Mouse (Mus musculus) embryonic facial prominence, embryonic 10.5 days (tissue): ENCODE data around the gene Dtx4. TPM values are rescaled to one million over a fixed set of nuclear protein-coding genes. Genes with fewer than 3 reads are reported as not detected.

Experiments used
- DNase-seq: peaks from one replicate; pipeline ENCODE4 v3.0.0-alpha.2; 2017; ENCODE audit warnings: low spot score
- H3K27ac ChIP-seq: fragments of 300-500 bp; sonication (generic); replicated peaks from 2 replicates; pipeline ENCODE4 v1.5.1; 2016; ENCODE audit warnings: mild to moderate bottlenecking
- H3K27me3 ChIP-seq: fragments of 300-500 bp; sonication (generic); replicated peaks from 2 replicates; pipeline ENCODE4 v1.6.1; 2016; ENCODE audit warnings: low read depth, mild to moderate bottlenecking; ENCODE audit not compliant: poor library complexity, severe bottlenecking
- H3K36me3 ChIP-seq: fragments of 300-500 bp; sonication (generic); replicated peaks from 2 replicates; pipeline ENCODE4 v1.6.1; 2016; ENCODE audit warnings: mild to moderate bottlenecking, moderate library complexity
- H3K4me1 ChIP-seq: fragments of 300-500 bp; sonication (generic); 2 replicates; pipeline ENCODE4 v1.6.1; 2016
- H3K4me3 ChIP-seq: fragments of 300-500 bp; sonication (generic); 2 replicates; pipeline ENCODE4 v1.5.1; 2016; ENCODE audit warnings: mild to moderate bottlenecking, moderate library complexity
- H3K9me3 ChIP-seq: fragments of 300-500 bp; sonication (generic); 2 replicates; pipeline ENCODE4 v1.6.1; 2016; ENCODE audit warnings: mild to moderate bottlenecking
- WGBS: fragments of 180-500 bp; shearing (Covaris S2); methylation state at CpG from one replicate; pipeline ENCODE4 v1.1.7; 2016; 5-methylcytosine and 5-hydroxymethylcytosine counted together
- polyA plus RNA-seq: library from polyadenylated mRNA; unstranded; fragments of >200 nt; fragmentation: Nextera tagmentation; extraction: Ambion mirVana; gene quantifications from 2 replicates; pipeline ENCODE4 v1.2.1, GENCODE M21; 2016

Gene Dtx4
- polyA plus RNA-seq, 1 experiment from 2014 or later: 12.1 TPM

GRCm38 (mm10) chr19:12421680-12422079 lies 79.6 kb downstream of the Dtx4 start:
- DNase-seq: no peak
- H3K27me3 ChIP-seq: no peaks in the 10 kb centered on the region
- no peaks in the 10 kb centered on the region for H3K36me3 ChIP-seq
- H3K27ac ChIP-seq: no peak overlapping the region
- H3K4me1 ChIP-seq: no peaks in the 10 kb centered on the region
- H3K4me3 ChIP-seq: no peak overlapping the region
- WGBS: 69% methylated on average over 1 of the region's 1 CpGs
- H3K9me3 ChIP-seq: no peaks in the 10 kb centered on the region

GRCm38 (mm10) chr19:12420555-12420954 lies 80.7 kb downstream of the Dtx4 start:
- no peak for DNase-seq
- 82% methylated on average over 6 of the region's 6 CpGs for whole genome bisulfite sequencing

GRCm38 (mm10) chr19:12418312-12418711 lies 82.9 kb downstream of the Dtx4 start:
- Histone ChIP-seq H3K9me3 (no peaks in the 10 kb centered on the region), H3K27ac (no peak overlapping the region), H3K4me3 (no peak overlapping the region), H3K27me3 (no peaks in the 10 kb centered on the region), H3K4me1 (no peaks in the 10 kb centered on the region), H3K36me3 (no peaks in the 10 kb centered on the region)
- no peak for DNase-seq
- WGBS: 89% methylated on average over 3 of the region's 3 CpGs

More at GRCm38 (mm10) chr19:12420555-12420954, 80.7 kb downstream of the Dtx4 start:
- H3K27me3 ChIP-seq: no peaks in the 10 kb centered on the region
- no peaks in the 10 kb centered on the region for H3K4me1 ChIP-seq
- no peaks in the 10 kb centered on the region for H3K36me3 ChIP-seq
- no peak overlapping the region for H3K4me3 ChIP-seq
- no peak overlapping the region for H3K27ac ChIP-seq
- H3K9me3 ChIP-seq: no peaks in the 10 kb centered on the region

- Histone ChIP-seq H3K27ac (no peak within 1 kb of the TSS), H3K4me3 (no peak within 1 kb of the TSS), H3K9me3 (no peaks in the 10 kb centered on the region), H3K36me3 (no peaks in the 10 kb centered on the region), H3K4me1 (no peaks in the 10 kb centered on the region), H3K27me3 (no peaks in the 10 kb centered on the region)
- no peak for DNase-seq
These were observed 83.9 kb downstream of the Dtx4 start, which contains the start of gene Olfr1441 for GRCm38 (mm10) chr19:12417361-12417760. Olfr1441 (plus strand) TSS chr19:12417433.

Other genes with a start within 250 kb of the Dtx4 start
- not detected in 2 replicates for gene Olfr235, start 240.4 kb downstream of the Dtx4 start, polyA plus RNA-seq
- not detected in 2 replicates for gene Olfr1434, start 221.6 kb downstream of the Dtx4 start, polyA plus RNA-seq
- gene Olfr1436, start 202.3 kb downstream of the Dtx4 start, polyA plus RNA-seq: not detected in 2 replicates
- not detected in 2 replicates for gene Olfr1437, start 176.4 kb downstream of the Dtx4 start, polyA plus RNA-seq
- gene Olfr1438-ps1, start 165.5 kb downstream of the Dtx4 start, polyA plus RNA-seq: not detected in 2 replicates
- not detected in 2 replicates for gene Olfr1440, start 114.2 kb downstream of the Dtx4 start, polyA plus RNA-seq
- gene Olfr1441, start 84.0 kb downstream of the Dtx4 start, polyA plus RNA-seq: not detected in 2 replicates
- gene Pfpl, start 73.5 kb downstream of the Dtx4 start, polyA plus RNA-seq: not detected in 2 replicates
- gene Mpeg1, start 40.7 kb downstream of the Dtx4 start, polyA plus RNA-seq: 0.08 and 0.17 TPM in 2 replicates
- gene Fam111a, start 44.3 kb upstream of the Dtx4 start, polyA plus RNA-seq: 19.3 and 21.4 TPM in 2 replicates
- not detected in 2 replicates for gene Gm4952, start 98.5 kb upstream of the Dtx4 start, polyA plus RNA-seq
- not detected in 2 replicates for gene Glyat, start 131.9 kb upstream of the Dtx4 start, polyA plus RNA-seq
- not detected in 2 replicates for gene Olfr1442, start 169.0 kb upstream of the Dtx4 start, polyA plus RNA-seq
- not detected in 2 replicates for gene Olfr1443, start 176.7 kb upstream of the Dtx4 start, polyA plus RNA-seq
- not detected in 2 replicates for gene Keg1, start 194.3 kb upstream of the Dtx4 start, polyA plus RNA-seq